Mouse (Mus musculus) brain, embryonic 14.5 days (tissue): ENCODE results near the gene Ttll4. TPM values are rescaled to one million over a fixed set of nuclear protein-coding genes. Genes with fewer than 3 reads are reported as not detected.

ENCODE experiments used
- DNase-seq: peaks from one replicate; pipeline ENCODE4 v3.0.0-alpha.2; 2011; ENCODE audit warnings: low read depth
- CTCF ChIP-seq: fragments of 200-500 bp; IDR thresholded peaks from 2 replicates; pipeline ENCODE4 v1.5.1; 2012; ENCODE audit warnings: inconsistent platforms, mild to moderate bottlenecking, moderate library complexity, borderline replicate concordance; ENCODE audit not compliant: insufficient read depth, insufficient read length; ENCODE audit errors: extremely low read depth
- POLR2A ChIP-seq: fragments of 200-500 bp; IDR thresholded peaks from 2 replicates; pipeline ENCODE4 v1.6.1; 2012; ENCODE audit warnings: mild to moderate bottlenecking, inconsistent platforms, borderline replicate concordance; ENCODE audit not compliant: poor library complexity, insufficient read depth, insufficient read length, severe bottlenecking; ENCODE audit errors: extremely low read depth
- polyA plus RNA-seq: library from polyadenylated mRNA; depleted of rRNA; stranded (reverse); fragments of >200 nt; gene quantifications from 2 replicates; pipeline ENCODE4 v1.2.3, GENCODE M21; 2012

Gene Ttll4
- polyA plus RNA-seq, 1 experiment = 35.0 TPM

DNA sequence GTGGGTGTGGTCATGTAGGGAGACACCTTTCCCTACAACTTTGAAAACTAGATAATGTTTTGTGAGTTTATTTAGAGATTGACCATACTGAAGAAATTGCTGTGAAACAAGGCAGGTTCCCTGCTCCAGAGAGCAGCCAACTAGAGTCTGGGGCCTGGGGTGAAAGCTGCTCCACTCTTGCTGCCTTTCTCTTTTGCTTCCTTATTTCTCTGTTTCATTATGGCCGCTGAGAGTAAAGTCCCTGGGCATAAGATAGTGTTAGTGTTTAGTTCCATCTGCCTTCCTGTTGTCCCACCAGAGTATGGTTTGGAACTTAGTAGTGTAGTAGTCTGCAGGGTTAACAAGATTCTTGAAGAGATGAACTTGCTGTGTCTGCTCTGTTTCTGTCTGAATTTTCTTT lies 16.3 kb downstream of the Ttll4 start:
- DNase-seq = no peak
- TF ChIP-seq POLR2A (no peak), CTCF (no peak)

DNA sequence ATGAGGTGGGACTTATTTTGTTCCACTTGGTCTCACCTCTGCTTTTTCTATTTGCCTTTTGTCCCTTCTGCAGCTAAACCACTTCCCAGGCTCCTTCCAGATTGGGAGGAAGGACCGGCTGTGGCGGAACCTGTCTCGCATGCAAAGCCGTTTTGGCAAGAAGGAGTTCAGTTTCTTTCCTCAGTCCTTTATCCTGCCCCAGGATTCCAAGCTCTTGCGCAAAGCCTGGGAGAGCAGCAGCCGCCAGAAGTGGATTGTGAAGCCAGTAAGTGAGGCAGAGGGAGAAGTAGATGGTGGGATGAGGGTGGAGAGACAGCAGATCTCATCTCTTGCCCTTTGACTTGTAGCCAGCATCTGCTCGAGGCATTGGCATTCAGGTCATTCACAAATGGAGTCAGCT lies 25.6 kb downstream of the Ttll4 start:
- no peak for TF ChIP-seq POLR2A
- no peak for TF ChIP-seq CTCF
- no peak for DNase-seq

DNA sequence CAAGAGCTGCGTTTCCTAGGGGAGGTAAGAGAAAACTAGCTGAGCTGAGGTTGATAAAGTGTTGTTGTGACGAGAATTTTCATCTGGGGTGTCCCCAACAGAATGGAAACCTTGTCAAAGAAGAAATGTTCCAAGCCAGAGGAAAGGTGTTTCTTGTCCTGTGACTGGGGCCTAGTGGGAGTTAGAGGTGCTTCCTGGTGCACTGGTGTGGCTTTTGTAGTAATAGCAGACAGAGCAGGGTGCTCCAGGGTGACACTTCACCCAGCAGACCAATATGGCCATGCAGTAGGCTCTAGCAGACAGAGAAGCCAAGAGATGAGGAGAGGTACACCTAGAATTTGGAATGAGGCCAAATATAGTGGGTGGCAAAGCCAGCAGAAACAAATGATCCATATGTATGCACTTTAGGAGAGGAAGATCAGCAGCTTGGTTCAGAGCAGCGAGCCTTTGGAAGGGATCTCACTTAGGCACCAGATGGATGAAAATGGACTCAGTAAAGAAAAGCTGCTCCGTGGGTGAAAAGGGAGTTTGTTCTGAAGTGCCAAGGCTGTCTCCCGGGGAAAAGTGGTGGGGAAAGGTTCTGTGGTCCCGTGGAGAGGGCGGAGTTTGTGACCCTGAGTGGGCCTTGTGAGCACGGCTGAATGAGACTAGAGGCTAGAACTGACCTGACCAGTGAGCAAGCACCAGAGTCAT lies 32.5 kb downstream of the Ttll4 start:
- no peak for TF ChIP-seq POLR2A
- no peak for TF ChIP-seq CTCF
- no peak for DNase-seq

DNA sequence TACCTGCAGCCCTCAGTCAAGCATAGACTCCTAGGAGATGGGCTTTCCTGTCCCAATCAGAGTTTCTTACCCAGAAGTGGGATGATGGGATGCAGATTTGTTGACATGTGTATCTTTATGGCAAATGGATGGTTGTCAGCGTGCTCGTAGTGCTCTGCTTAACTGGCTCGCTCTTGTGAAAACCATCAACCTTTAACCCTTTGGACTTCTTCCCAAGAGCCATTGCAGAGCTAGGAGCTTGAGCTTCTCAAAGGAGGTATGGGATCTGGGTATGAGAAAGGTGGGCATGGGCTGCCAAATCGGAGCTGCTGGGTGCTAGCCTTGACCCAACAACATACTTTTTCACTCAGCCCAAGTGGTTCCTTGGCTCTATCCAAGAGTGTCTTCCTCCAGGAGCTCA lies 34.3 kb downstream of the Ttll4 start:
- no peak for DNase-seq
- TF ChIP-seq POLR2A (no peak), CTCF (no peak)

DNA sequence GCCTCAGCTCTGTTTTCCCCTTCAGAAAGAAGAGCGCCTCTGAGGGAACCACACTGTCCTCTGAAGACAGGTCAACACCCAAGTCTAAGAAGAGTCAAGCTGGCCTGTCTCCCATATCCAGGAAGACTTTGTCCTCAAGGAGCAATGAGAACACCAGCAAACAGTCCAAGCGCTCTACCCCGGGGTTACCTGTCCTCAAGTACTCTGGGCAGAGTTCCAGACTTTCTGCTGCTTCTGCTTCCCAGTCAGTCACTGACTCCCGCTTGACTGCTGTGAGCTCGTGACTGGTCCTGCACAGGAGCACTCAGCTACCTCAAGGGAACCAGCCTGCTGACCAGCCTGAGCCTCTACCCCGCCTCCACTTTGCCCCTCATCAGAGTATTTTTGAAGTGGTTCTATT lies 35.9 kb downstream of the Ttll4 start:
- DNase-seq = no peak
- TF ChIP-seq CTCF (no peak), POLR2A (no peak)

DNA sequence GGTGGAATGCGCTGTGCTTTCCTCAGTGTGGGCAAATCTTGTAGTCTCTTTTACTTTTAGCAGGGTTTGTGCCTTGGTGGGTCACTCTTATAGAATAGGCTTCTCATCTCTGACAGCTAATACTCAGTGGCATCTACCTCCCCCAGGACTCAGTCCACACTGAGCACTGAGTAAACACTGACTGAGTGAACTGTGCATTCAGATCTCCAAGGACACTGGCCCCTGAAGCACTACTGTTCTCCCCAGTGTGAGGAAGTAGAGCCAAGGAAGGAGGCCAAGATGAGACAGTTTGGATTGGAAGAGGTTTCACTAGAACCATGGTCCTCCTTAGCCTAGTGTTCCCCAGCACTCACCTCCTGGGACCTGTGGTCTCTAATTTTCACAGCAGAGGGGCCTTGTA lies 36.8 kb downstream of the Ttll4 start:
- DNase-seq = no peak
- TF ChIP-seq CTCF (no peak), POLR2A (no peak)

DNA sequence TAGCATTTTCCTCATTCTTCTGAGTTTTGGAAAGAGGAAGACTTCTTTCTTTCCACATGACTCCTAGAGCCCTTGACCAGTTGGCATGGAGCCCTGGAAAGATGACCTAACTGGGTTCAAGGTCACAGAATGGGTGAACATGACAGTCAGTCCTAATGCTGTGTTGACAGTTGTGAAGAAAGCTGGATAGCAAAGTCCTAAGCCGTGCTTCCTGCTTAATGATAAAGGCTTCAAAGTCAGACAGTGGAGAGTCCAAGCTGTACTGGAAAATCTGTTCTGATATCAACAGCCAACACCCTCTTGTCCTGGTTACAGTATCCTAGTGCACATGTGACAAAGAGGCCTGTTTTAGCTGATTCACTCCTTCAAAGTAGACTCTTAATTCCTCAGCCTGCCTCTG lies 37.2 kb downstream of the Ttll4 start:
- TF ChIP-seq CTCF (no peak), POLR2A (no peak)
- no peak for DNase-seq

DNA sequence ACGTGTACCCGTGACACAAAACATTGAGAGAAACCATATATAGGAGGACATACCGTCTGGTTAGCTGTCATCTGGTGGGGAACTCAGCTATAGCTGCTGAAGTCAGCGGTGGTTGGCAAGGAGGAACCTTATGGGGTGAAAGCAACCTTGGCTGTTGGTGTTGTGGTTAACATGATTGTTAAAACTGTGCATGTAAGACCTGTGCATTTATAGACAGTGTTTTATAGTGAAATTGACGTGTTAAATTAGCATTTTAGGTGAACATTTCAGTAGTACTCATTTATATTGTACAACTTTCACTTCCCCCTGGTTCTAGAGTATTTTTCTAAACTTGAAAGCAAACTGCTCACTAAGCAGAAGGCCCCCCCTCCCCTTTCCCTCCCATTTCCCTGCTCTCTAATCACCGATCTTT lies 40.6 kb downstream of the Ttll4 start:
- TF ChIP-seq POLR2A = no peak
- TF ChIP-seq CTCF = no peak
- no peak for DNase-seq

DNA sequence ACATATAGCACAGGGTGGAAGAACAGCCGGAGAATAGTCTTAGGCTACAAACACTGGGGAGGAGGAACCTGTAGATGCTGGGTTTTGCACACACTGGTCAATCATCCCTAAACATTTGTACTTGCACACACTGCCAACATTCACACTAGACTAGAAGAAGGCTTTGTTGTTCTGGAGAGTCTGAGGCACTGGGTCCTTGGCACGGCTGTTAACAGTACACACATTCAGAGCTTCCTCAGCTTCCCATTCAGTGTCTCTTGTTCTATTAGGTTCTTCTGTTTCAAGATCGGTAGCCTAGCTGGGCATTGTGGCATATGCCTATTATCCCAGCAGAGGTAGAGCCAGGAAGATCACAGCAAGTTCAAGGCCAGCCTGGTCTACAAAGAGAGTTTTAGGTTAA lies 42.6 kb downstream of the Ttll4 start:
- no peak for TF ChIP-seq CTCF
- TF ChIP-seq POLR2A = no peak
- no peak for DNase-seq

DNA sequence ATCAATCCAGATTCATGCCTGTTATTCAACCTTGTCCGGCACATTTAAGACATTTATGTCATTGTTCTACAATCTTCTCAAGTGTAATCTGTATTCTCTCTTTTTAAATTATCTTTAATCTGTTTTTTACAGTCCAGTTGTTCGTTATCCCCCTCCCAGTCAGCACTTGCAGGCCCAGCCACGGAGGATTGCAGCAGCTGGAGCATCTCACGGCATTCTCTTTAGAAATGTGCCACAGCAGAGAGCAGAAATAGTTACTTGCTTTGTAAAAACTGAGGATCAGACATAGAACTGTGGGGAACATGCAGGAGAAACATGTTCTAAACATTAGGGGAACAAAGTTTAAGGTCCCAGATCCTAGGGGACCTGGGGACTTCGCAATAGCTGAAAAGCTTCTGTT lies 43.5 kb downstream of the Ttll4 start:
- no peak for DNase-seq
- TF ChIP-seq CTCF (no peak), POLR2A (no peak)

DNA sequence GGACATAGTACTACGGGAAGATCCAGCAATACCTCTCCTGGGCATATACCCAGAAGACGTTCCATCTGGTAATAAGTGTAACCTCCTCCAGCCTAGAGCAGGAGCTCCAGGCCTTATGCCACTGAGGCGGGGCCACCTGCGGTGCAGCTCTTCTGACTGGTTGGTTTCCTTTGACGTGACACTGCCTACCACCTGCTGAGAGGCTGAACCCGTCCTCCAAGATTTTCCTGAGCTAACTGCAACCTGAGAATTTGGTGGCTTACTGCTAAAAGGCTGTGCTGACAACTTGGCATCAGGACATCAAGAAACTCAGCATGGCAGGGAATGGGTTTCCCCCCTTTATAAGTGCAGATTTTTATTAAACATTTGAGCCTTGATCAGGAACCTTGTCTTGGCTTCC lies 48.0 kb downstream of the Ttll4 start:
- TF ChIP-seq CTCF = no peak
- TF ChIP-seq POLR2A = no peak

DNA sequence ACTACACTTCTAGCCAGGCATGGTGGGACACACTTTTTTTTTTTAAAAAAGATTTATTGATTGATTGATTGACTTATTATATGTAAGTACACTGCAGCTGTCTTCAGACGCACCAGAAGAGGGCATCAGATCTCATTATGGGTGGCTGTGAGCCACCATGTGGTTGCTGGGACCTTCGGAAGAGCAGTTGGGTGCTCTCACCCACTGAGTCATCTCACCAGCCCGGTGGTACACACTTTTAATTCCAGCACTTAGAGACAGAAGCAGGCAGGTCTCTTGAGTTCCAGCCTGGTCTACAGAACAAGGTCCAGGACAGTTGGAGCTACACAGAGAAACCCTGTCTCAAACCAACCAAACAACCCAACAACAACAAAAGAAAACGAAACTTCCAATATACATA lies 50.5 kb downstream of the Ttll4 start:
- TF ChIP-seq POLR2A (no peak), CTCF (no peak)
- DNase-seq = no peak

More for the DNA sequence above, 48.0 kb downstream of the Ttll4 start:
- DNase-seq = no peak
